Mouse (Mus musculus): ENCODE measurements around the gene Sdhaf1. TPM values are rescaled to one million over a fixed set of nuclear protein-coding genes. Genes with fewer than 3 reads are reported as not detected.

Gene Sdhaf1
- total RNA-seq, 2 experiments from 2014 or later = 12.1 to 12.8 TPM

GRCm38 (mm10) chr7:30296816-30297215 lies 26.9 kb downstream of the Sdhaf1 start:
- intact Hi-C loops (cut with DNase I) = no loop called here
- no peak for DNase-seq

GRCm38 (mm10) chr7:30295103-30295502 lies 28.6 kb downstream of the Sdhaf1 start:
- intact Hi-C loops (cut with DNase I) = no loop called here
- DNase-seq = peak; percentile 64 to 75

- intact Hi-C loops (cut with DNase I) = no loop called here
- DNase-seq = no peak
Observed at GRCm38 (mm10) chr7:30294296-30294695, 29.4 kb downstream of the Sdhaf1 start.

GRCm38 (mm10) chr7:30293795-30294194 lies 29.9 kb downstream of the Sdhaf1 start:
- intact Hi-C loops (cut with DNase I) = no loop called here

GRCm38 (mm10) chr7:30291215-30292131 lies 32.2 kb downstream of the Sdhaf1 start, which contains the start of gene Clip3:
TSS of gene Clip3 (plus strand) at chr7:30291728.
- intact Hi-C loops (cut with DNase I) = no loop called here
- peak; percentile 79 to 80 for DNase-seq

More at GRCm38 (mm10) chr7:30293795-30294194, 29.9 kb downstream of the Sdhaf1 start:
- DNase-seq = no peak

- peak in 1 of 2 experiments; percentile 27 for DNase-seq
Observed at GRCm38 (mm10) chr7:30289714-30290399, 33.8 kb downstream of the Sdhaf1 start.

GRCm38 (mm10) chr7:30289071-30289713 lies 34.5 kb downstream of the Sdhaf1 start:
- intact Hi-C loops (cut with DNase I) = no loop called here
- DNase-seq = no peak

More at GRCm38 (mm10) chr7:30289714-30290399, 33.8 kb downstream of the Sdhaf1 start:
- intact Hi-C loops (cut with DNase I) = no loop called here

- intact Hi-C loops (cut with DNase I) = no loop called here
Observed at GRCm38 (mm10) chr7:30288046-30288445, 35.6 kb downstream of the Sdhaf1 start.

GRCm38 (mm10) chr7:30286701-30287410 lies 36.8 kb downstream of the Sdhaf1 start:
- peak; percentile 63 to 66 for DNase-seq
- intact Hi-C loops (cut with DNase I) = no loop called here

More at GRCm38 (mm10) chr7:30288046-30288445, 35.6 kb downstream of the Sdhaf1 start:
- no peak for DNase-seq

GRCm38 (mm10) chr7:30282740-30283139 lies 41.0 kb downstream of the Sdhaf1 start:
- intact Hi-C loops (cut with DNase I) = loop anchor here (5.0 kb wide), 1 partner anchor 50 kb away; the partner anchor contains the start of genes Polr2i and Tbcb
- DNase-seq = no peak

GRCm38 (mm10) chr7:30281522-30281921 lies 42.2 kb downstream of the Sdhaf1 start:
- intact Hi-C loops (cut with DNase I) = loop anchor here (5.0 kb wide), 1 partner anchor 49 kb away; the partner anchor contains the start of genes Polr2i and Tbcb
- no peak for DNase-seq

GRCm38 (mm10) chr7:30280670-30281138 lies 43.0 kb downstream of the Sdhaf1 start:
- intact Hi-C loops (cut with DNase I) = loop anchor here (5.0 kb wide), 1 partner anchor 48 kb away; the partner anchor contains the start of genes Polr2i and Tbcb

GRCm38 (mm10) chr7:30279951-30280669 lies 43.6 kb downstream of the Sdhaf1 start, which contains the start of the genes Thap8 and Wdr62:
TSS of gene Thap8 (plus strand) at chr7:30280094.
TSS of gene Wdr62 (minus strand) at chr7:30280419.
- DNase-seq = peak; percentile 91 to 94
- intact Hi-C loops (cut with DNase I) = loop anchor here (5.0 kb wide), 1 partner anchor 48 kb away; the partner anchor contains the start of genes Polr2i and Tbcb

More at GRCm38 (mm10) chr7:30280670-30281138, 43.0 kb downstream of the Sdhaf1 start:
- peak; percentile 84 to 88 for DNase-seq

GRCm38 (mm10) chr7:30279536-30279935 lies 44.2 kb downstream of the Sdhaf1 start:
- no peak for DNase-seq

GRCm38 (mm10) chr7:30278911-30279310 lies 44.8 kb downstream of the Sdhaf1 start:
- intact Hi-C loops (cut with DNase I) = no loop called here
- no peak for DNase-seq

More at GRCm38 (mm10) chr7:30279536-30279935, 44.2 kb downstream of the Sdhaf1 start:
- intact Hi-C loops (cut with DNase I) = no loop called here

GRCm38 (mm10) chr7:30274383-30274782 lies 49.3 kb downstream of the Sdhaf1 start:
- intact Hi-C loops (cut with DNase I) = no loop called here
- no peak for DNase-seq

Measured in heart, postnatal 14 days (tissue).